Mouse (Mus musculus): Measurements from ENCODE around the gene Cracr2b. TPM values are rescaled to one million over a fixed set of nuclear protein-coding genes. Genes with fewer than 3 reads are reported as not detected.

The Cracr2b gene
- total RNA-seq, 2 experiments from 2014 or later = 14.9 to 21.3 TPM

- no peak for ATAC-seq (replicated peaks; ENCODE audit: poor library complexity, severe bottlenecking)
These were observed 5.8 kb downstream of the Cracr2b start for GRCm38 (mm10) chr7:141466607-141467148.

GRCm38 (mm10) chr7:141467230-141468030, 6.5 kb downstream of the Cracr2b start, which contains the start of gene Cd151:
Cd151 (plus strand) TSS chr7:141467392.
- ATAC-seq (replicated peaks; ENCODE audit: poor library complexity, severe bottlenecking) = peak; percentile 60

DNA sequence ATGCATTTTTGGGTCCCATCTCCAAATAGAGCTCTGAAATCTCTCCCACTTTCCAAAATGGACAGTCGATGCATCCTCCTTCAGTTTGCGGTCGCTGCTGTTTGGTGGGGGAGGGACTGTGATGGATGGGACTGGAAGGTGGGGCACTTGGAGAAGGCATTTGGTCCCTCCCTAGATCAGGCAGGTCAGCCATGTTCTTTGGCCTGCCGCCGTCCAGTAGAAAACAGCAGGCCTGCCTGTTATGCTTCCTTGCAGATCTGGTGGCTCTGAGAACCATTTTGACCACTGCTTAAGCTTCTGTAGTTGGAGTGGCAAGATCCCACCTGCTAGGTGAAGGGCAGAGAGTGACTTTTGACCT, 7.2 kb downstream of the Cracr2b start:
- ATAC-seq (replicated peaks; ENCODE audit: poor library complexity, severe bottlenecking) = no peak

GRCm38 (mm10) chr7:141468522-141469211, 7.8 kb downstream of the Cracr2b start:
- peak; percentile 58 for ATAC-seq (replicated peaks; ENCODE audit: poor library complexity, severe bottlenecking)

DNA sequence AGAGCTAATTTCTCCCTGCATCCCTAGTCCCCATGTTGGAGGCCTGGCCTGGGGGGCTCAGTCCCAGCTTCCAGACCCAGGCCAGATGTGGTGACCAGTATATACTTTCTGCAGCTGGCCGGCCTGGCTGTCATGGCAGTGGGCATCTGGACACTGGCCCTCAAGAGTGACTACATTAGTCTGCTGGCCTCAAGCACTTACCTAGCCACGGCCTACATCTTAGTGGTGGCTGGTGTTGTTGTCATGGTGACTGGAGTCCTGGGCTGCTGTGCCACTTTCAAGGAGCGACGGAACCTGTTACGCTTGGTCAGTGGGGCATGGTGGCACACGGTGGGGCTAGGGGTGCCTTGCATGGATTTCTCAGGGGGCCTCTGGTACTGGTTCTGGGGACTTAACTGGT, 8.5 kb downstream of the Cracr2b start:
- ATAC-seq (replicated peaks; ENCODE audit: poor library complexity, severe bottlenecking) = no peak

DNA sequence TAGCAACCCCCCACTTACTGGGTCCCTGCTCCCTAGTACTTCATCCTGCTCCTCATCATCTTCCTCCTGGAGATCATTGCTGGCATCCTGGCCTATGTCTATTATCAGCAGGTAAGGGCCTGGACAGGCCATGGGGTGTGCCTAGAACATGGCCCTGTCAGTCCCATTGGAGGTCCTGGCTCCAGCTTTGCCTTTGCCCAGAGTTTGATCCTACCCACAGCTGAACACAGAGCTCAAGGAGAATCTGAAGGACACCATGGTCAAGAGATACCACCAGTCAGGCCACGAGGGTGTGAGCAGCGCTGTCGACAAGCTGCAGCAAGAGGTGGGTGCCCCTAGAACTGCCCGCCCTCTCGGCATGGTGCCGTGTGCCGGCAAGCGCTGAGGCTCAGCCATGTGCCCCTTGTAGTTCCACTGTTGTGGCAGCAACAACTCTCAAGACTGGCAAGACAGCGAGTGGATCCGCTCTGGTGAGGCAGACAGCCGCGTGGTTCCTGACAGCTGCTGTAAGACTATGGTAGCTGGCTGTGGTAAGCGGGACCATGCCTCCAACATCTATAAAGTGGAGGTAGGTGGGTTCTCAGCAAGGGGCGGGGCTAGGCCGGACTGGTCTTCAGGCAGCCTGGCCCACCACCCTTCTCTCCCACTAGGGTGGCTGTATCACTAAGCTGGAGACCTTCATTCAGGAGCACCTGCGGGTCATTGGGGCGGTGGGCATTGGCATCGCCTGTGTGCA, 9.2 kb downstream of the Cracr2b start:
- ATAC-seq (replicated peaks; ENCODE audit: poor library complexity, severe bottlenecking) = no peak

- ATAC-seq (replicated peaks; ENCODE audit: poor library complexity, severe bottlenecking) = no peak
These were observed 9.7 kb downstream of the Cracr2b start for GRCm38 (mm10) chr7:141470637-141470944.

DNA sequence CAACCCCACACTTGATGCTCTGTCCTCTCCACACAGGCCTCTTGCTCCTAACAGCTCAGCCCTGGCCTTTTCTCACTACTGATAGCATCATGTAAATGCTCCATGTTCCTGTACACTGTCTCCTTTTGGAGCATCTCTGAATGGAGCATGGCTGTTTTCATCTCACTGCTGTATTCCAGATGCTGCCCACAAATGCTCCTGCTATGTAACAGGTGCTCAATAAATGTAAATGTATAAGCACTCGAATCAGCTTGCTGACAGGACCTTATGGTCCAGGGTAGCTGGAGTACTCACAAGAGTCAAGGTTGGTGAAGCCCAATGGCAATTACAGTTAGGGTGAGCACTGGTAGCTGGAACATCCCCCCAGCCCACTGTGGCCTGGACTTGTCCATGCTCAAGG, 10.3 kb downstream of the Cracr2b start:
- ATAC-seq (replicated peaks; ENCODE audit: poor library complexity, severe bottlenecking) = no peak

DNA sequence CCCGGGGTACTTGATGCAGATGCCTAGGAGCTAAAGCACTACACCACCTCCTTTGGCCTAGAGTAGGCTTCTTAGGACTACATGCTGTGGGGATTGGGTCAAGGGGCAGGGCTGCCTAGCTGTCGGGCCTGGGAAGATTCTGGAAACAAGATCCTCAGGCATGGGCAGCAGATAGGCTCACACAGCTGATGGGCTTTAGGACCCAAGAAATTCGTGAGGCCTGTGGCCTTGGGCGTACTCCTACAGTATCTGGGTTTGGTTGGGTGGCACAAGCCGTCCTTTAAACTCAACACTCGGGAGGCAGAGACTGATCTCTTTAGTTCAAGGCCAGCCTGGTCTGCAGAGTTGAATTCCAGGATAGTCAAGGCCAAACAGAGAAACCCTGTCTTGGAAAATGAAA, 11.3 kb downstream of the Cracr2b start:
- no peak for ATAC-seq (replicated peaks; ENCODE audit: poor library complexity, severe bottlenecking)

DNA sequence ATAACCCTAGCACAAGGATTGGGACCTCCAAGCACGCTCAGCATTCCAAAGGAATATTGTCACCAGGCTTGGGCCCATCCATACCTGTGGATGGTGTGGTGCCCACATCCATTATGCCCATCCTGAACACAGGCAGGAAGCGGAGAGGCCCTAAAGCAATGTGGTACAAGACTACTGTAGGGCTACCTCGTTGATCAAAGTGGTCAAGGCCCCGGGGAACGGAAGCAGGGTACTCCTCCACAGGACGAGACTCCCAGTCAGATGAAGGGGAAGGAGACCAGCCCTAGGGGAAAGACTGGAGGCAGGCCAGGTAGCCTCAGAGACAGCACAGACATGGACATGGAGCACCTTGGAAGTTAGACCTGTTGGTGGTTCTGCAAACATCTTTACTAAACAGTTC, 11.9 kb downstream of the Cracr2b start:
- ATAC-seq (replicated peaks; ENCODE audit: poor library complexity, severe bottlenecking) = no peak

GRCm38 (mm10) chr7:141474160-141474559, 13.3 kb downstream of the Cracr2b start:
- ATAC-seq (replicated peaks; ENCODE audit: poor library complexity, severe bottlenecking) = no peak

DNA sequence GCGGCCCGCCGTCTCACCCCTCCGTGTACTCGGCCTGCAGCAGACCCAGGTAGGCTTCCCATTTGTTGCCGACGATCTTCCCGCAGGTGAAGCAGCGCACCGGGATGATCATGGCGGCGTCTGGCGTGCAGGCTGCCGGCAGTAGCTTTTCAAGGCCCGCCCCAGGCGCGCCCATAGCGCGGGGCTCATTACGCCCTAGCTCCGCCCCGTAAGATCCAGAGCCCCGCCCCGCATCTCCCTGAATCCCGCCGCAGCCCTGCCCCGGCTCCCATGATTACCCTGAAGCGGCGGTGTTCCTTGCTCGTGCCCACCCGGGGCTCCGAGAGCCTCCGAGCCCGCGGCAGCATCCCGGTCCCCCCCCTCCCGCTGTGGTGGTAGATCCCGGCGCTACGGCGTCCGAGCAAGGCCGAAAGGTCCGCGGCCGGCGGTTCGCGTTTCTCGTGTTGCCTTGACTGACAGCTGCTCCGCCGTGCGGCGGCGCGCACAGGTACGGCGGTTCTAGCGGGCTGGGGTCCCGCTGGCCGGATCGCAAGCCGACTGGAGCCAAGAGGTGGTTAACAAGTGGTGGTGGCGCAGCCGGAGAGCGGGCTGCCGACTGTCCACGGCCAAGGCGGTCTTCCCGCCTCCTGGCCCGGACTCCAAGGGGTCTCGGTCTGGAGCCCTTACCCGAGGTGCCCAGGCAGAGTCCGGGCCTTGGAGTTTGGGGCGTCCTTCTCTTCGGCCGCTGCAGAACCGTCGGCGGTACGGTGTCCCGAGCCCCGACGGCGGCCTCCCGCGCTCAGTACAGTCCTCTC, 14.3 kb downstream of the Cracr2b start, which contains the start of the genes Polr2l and Tspan4:
Gene Polr2l (minus strand): TSS at position 122 of the 794 bp plus-strand sequence.
Gene Tspan4 (plus strand): TSS at position 230 of the 794 bp plus-strand sequence.
- peak; percentile 61 for ATAC-seq (replicated peaks; ENCODE audit: poor library complexity, severe bottlenecking)

GRCm38 (mm10) chr7:141475805-141476158, 14.9 kb downstream of the Cracr2b start:
- ATAC-seq (replicated peaks; ENCODE audit: poor library complexity, severe bottlenecking) = no peak

DNA sequence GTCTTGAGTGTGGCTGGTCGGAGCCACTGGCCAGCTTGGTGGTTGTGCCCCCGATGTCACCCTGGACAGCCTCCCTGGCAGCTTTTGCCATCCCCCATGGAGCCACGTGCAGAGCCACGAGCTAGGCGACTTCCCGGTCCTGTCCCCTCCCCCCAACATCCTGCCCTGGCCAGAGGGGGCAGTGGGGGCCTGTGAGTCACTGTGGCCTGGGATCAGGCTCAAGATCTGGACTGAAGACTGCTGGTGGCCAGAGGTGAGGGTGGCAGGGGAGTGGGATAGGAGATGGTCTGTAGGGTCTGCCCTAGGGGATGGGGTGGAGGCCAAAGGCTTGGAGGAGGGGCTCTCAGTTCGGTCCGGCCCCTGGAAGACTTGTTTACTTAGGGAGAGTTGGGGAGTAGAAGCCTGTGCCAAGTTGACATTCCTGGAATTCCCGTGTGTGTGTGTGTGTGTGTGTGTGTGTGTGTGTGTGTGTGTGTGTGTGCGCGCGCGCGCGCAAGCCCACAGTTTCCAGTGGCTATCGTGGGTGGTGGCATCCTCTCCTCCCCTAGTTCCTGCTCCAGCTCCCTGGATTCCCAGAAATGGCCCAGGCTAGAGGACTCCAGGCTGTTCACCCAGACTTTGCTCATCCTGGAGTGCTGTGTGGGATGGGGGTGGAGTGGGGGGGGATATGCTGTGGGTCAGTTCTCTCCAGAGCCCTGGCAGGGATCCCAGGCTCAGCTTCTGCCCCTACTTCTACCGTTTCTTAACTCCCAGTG, 15.5 kb downstream of the Cracr2b start:
- ATAC-seq (replicated peaks; ENCODE audit: poor library complexity, severe bottlenecking) = peak; percentile 53

DNA sequence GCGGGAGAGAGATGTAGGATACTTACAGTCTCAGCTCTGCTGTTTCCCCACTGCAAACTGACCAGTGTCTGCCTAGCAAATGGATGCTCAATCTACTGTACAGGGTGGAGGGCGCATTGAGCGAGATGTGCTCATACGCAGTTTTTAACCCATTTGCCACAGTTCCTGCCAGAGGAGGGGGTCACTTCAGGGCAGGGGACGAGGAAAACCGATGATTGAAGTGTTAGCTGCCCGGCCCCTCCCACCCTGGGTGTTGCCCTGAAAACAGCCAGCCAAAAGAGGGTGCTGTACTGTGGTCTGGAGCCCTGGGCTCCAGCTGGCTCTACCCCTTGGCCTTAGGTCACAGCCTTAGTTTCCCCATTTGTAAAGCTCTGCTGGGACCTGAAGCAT, 16.1 kb downstream of the Cracr2b start:
- no peak for ATAC-seq (replicated peaks; ENCODE audit: poor library complexity, severe bottlenecking)

DNA sequence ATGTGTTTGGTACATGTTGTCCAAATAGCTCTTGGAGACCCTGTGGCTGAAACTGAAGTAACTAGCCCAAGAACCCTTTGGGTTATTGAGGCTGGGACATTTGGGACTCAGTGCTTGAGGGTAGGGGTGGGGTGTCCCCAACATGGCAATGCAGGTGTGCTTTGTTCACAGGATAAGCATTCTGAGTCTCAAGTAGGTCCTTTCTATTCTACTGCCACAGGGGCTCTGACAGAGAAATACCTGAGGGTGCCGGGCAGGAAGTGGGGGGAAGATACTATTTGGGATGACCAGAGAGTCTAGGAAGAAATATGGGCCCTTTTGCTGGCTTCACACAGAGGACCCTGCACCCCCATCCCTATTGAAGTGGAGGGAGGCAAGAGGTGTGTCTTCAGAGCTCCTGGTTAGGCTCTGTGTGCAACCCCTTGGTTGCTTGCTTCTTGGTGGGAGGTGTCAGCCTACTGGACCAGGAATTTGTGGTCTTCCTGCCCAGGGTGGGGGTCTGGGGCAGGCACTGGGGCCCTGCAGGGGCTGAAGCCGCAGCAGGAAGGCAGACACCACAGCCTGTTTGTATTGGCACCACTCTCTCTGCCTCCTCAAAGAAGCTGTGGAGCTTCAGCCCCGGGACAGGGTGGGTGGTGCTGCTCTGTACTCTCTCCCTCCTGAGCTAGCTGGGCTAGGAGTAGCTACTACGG, 16.8 kb downstream of the Cracr2b start:
- ATAC-seq (replicated peaks; ENCODE audit: poor library complexity, severe bottlenecking) = no peak

GRCm38 (mm10) chr7:141478270-141478748, 17.4 kb downstream of the Cracr2b start:
- ATAC-seq (replicated peaks; ENCODE audit: poor library complexity, severe bottlenecking) = no peak

- peak; percentile 77 for ATAC-seq (replicated peaks; ENCODE audit: poor library complexity, severe bottlenecking)
These were observed 20.1 kb downstream of the Cracr2b start for GRCm38 (mm10) chr7:141480842-141481497.

Measured in granulocyte monocyte progenitor cell, adult 5-6 weeks (primary cell).